Mouse (Mus musculus): ENCODE data around the gene Gdf2.

GRCm38 (mm10) chr14:33933778-33934317 lies 7.0 kb upstream of the Gdf2 start:
- no peak for TF ChIP-seq CTCF (IDR thresholded peaks at IDR 0.05; ENCODE audit: borderline replicate concordance, control insufficient read depth, extremely low read depth, insufficient read depth, low read length, poor library complexity)
- no peak for TF ChIP-seq POLR2A (IDR thresholded peaks at IDR 0.05; ENCODE audit: control insufficient read depth, extremely low read depth, insufficient read depth, low read length, poor library complexity)
